Comparison of ENCODE assay signal across 9 mouse cellular contexts in the genomic region with DNA sequence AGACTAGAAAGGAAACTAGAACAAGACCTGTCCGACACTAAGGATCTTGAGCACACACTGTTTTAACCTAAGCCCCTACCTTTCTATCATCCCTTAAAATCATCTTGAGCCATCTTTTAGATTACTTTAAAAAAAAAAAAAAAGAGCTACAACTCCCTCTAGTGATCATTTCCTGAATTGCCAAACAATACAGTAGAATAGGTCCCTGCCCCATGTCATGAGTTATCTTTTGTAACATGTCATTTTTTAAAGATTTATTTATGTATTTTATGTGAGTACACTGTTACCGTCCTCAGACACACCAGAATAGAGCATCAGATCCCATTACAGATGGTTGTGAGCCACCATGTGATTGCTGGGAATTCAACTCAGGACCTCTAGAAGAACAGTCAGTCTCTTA. TPM values are rescaled to one million over a fixed set of nuclear protein-coding genes. Genes with fewer than 3 reads are reported as not detected.
A peak's percentile ranks its signal among the peaks of the same experiment; 100 is the strongest.
DNase-seq lines count a peak whose midpoint lies in the region; ATAC-seq and TF ChIP-seq lines count a peak whose summit lies in the region.
"Had no signal": no experiment of that assay in that cellular context is flagged by ENCODE, and none has a peak within 500 bp of the region (broad histone marks: within the 10 kb centered on the region; RNA-seq: fewer than 3 reads in every experiment).

No protein-coding gene starts in this region.

- peak; percentile 25 for DNase-seq in embryo, embryonic 11 days
- DNase-seq in embryo, embryonic 10 days (ENCODE audit: low spot score): no peak
- DNase-seq in left cerebral cortex, adult 2 months (ENCODE audit: extremely low spot score in 1 of 2, low spot score in 2 of 2): no peak
- no peak for DNase-seq in left cerebral cortex, postnatal 10 days (ENCODE audit: extremely low spot score in 1 of 2, low spot score in 2 of 2)
- DNase-seq in brain, adult 2 months (ENCODE audit: low read depth, low spot score): peak; percentile 43
- DNase-seq in ovary, adult 18-20 months (ENCODE audit: low spot score): no peak
- DNase-seq in thymus, adult 2 months: no peak

- intact Hi-C loops in left cerebral cortex, adult 2 months (cut with DNase I): loop anchor here (5.0 kb wide), 2 partner anchors 1049 to 1149 kb away; no protein-coding TSS in a partner anchor
- intact Hi-C loops in left cerebral cortex, postnatal 10 days (cut with DNase I): loop anchor here (2.0 to 10.0 kb wide), 2 partner anchors 1049 to 1811 kb away; no protein-coding TSS in a partner anchor

- no peaks in the 10 kb centered on the region for H3K27me3 ChIP-seq in midbrain, embryonic 13.5 days
- no peaks in the 10 kb centered on the region for H3K27me3 ChIP-seq in thymus, adult 2 months (ENCODE audit: control insufficient read depth, insufficient read depth, low read length)

- peak; percentile 62; the same call in 1 of the 2 replicates for ATAC-seq in midbrain, embryonic 13.5 days

- no peak overlapping the region for H3K4me2 ChIP-seq in midbrain, embryonic 13.5 days (replicated peaks)

- no peaks in the 10 kb centered on the region for H3K4me1 ChIP-seq in midbrain, embryonic 13.5 days (replicated peaks)
- H3K4me1 ChIP-seq in thymus, adult 2 months (replicated peaks; ENCODE audit: control insufficient read depth, insufficient read depth, low read length): peaks cover 10% of the 10 kb centered on the region

- no peaks in the 10 kb centered on the region for H3K36me3 ChIP-seq in midbrain, embryonic 13.5 days
- no peaks in the 10 kb centered on the region for H3K36me3 ChIP-seq in thymus, adult 2 months (ENCODE audit: control insufficient read depth, insufficient read depth, low read length)

- peak; percentile 78 for TF ChIP-seq CTCF in left cerebral cortex, adult 2 months (IDR thresholded peaks at IDR 0.05)
- TF ChIP-seq CTCF in thymus, adult 2 months (IDR thresholded peaks at IDR 0.05; ENCODE audit: borderline replicate concordance, control insufficient read depth, extremely low read depth, insufficient read depth, low read length, poor library complexity): no peak

- no peak overlapping the region for H3K27ac ChIP-seq in left cerebral cortex, adult 2 months
- no peak overlapping the region for H3K27ac ChIP-seq in midbrain, embryonic 13.5 days
- H3K27ac ChIP-seq in thymus, adult 2 months (ENCODE audit: control insufficient read depth, insufficient read depth, low read length): no peak overlapping the region

- no peak overlapping the region for H3K4me3 ChIP-seq in left cerebral cortex, adult 2 months
- no peak overlapping the region for H3K4me3 ChIP-seq in midbrain, embryonic 13.5 days (replicated peaks)
- no peak overlapping the region for H3K4me3 ChIP-seq in thymus, adult 2 months (ENCODE audit: control insufficient read depth, insufficient read depth, low read length)

- no peak overlapping the region for H3K9ac ChIP-seq in midbrain, embryonic 13.5 days (replicated peaks)

- WGBS in midbrain, embryonic 13.5 days: 57% methylated on average over 2 of the region's 2 CpGs
- 42% methylated on average over 2 of the region's 2 CpGs for WGBS in thymus, adult 2 months

- H3K9me3 ChIP-seq in midbrain, embryonic 13.5 days: no peaks in the 10 kb centered on the region

- no peak for TF ChIP-seq POLR2A in thymus, adult 2 months (IDR thresholded peaks at IDR 0.05; ENCODE audit: control insufficient read depth, extremely low read depth, insufficient read depth, low read length, poor library complexity)

RNA-seq across cellular contexts. Expression of a gene that starts 2.0 kb away (rescaled TPM):
- total RNA-seq in left cerebral cortex, adult 2 months (2021): 1 to 10 TPM; 2.2 to 2.7 TPM
- under 1 TPM; 0.73 to 0.88 TPM for total RNA-seq in left cerebral cortex, postnatal 10 days (2021)
- polyA plus RNA-seq in midbrain, embryonic 13.5 days (2015; fragmentation: Nextera tagmentation; extraction: Ambion mirVana): 0.46 and 0.59 TPM in 2 replicates
- polyA plus RNA-seq in thymus, adult 2 months (2012; rRNA removed): 4.1 and 4.3 TPM in 2 replicates

RNA-seq across cellular contexts. Expression of a gene that starts 10.2 kb away (rescaled TPM):
- 100 to 1,000 TPM; 252 to 283 TPM for total RNA-seq in left cerebral cortex, adult 2 months (2021)
- total RNA-seq in left cerebral cortex, postnatal 10 days (2021): 100 to 1,000 TPM; 247 to 251 TPM
- 409 and 410 TPM in 2 replicates for polyA plus RNA-seq in midbrain, embryonic 13.5 days (2015; fragmentation: Nextera tagmentation; extraction: Ambion mirVana)
- polyA plus RNA-seq in thymus, adult 2 months (2012; rRNA removed): 718 and 831 TPM in 2 replicates

RNA-seq across cellular contexts. Expression of a gene that starts 37.4 kb away (rescaled TPM):
- 10 to 100 TPM; 20.1 to 21.7 TPM for total RNA-seq in left cerebral cortex, adult 2 months (2021)
- 10 to 100 TPM; 15.7 to 18.2 TPM for total RNA-seq in left cerebral cortex, postnatal 10 days (2021)
- polyA plus RNA-seq in midbrain, embryonic 13.5 days (2015; fragmentation: Nextera tagmentation; extraction: Ambion mirVana): 13.4 and 14.3 TPM in 2 replicates
- polyA plus RNA-seq in thymus, adult 2 months (2012; rRNA removed): 3.9 and 4.7 TPM in 2 replicates

RNA-seq across cellular contexts. Expression of a gene that starts 42.8 kb away (rescaled TPM):
- total RNA-seq in left cerebral cortex, adult 2 months (2021): under 1 TPM; 0.65 to 0.81 TPM
- total RNA-seq in left cerebral cortex, postnatal 10 days (2021): under 1 TPM; 0.47 to 0.81 TPM
- not detected in 2 replicates for polyA plus RNA-seq in midbrain, embryonic 13.5 days (2015; fragmentation: Nextera tagmentation; extraction: Ambion mirVana)
- 0.45 and 0.77 TPM in 2 replicates for polyA plus RNA-seq in thymus, adult 2 months (2012; rRNA removed)
- polyA plus RNA-seq: limb, embryonic 11.5 days had no signal

Comparison
In these comparisons a context has a peak if more than half of its experiments do, and no peak if none do; other contexts are left out.
1. DNase-seq: peak in embryo, embryonic 11 days (single experiment) and brain, adult 2 months (single experiment); none in embryo, embryonic 10 days (single experiment), left cerebral cortex, adult 2 months (0 of 2), left cerebral cortex, postnatal 10 days (0 of 2), ovary, adult 18-20 months (single experiment) and thymus, adult 2 months (single experiment).